Mouse (Mus musculus) kidney, adult 2 months (tissue): ENCODE results near the gene Zscan26. TPM values are rescaled to one million over a fixed set of nuclear protein-coding genes. Genes with fewer than 3 reads are reported as not detected.

ENCODE experiments used
- DNase-seq: peaks from one replicate; pipeline ENCODE4 v3.0.0; 2021
- H3K27ac ChIP-seq: fragments of 200-500 bp; 2 replicates; pipeline ENCODE4 v1.5.1; 2012; ENCODE audit warnings: low read depth, low read length, control low read depth, inconsistent platforms; ENCODE audit not compliant: insufficient read depth
- H3K27me3 ChIP-seq: fragments of 200-500 bp; replicated peaks from 2 replicates; pipeline ENCODE4 v1.6.1; 2012; ENCODE audit warnings: mild to moderate bottlenecking, moderate library complexity, low read length, inconsistent platforms; ENCODE audit not compliant: control insufficient read depth, insufficient read depth
- H3K36me3 ChIP-seq: fragments of 200-500 bp; 2 replicates; pipeline ENCODE4 v1.6.1; 2012; ENCODE audit warnings: mild to moderate bottlenecking, moderate library complexity, low read length, inconsistent platforms; ENCODE audit not compliant: control insufficient read depth, insufficient read depth
- H3K4me1 ChIP-seq: fragments of 200-500 bp; 2 replicates; pipeline ENCODE4 v1.6.1; 2011; ENCODE audit warnings: low read length; ENCODE audit not compliant: control insufficient read depth, insufficient read depth
- H3K4me3 ChIP-seq: fragments of 200-500 bp; 2 replicates; pipeline ENCODE4 v1.5.1; 2011; ENCODE audit warnings: mild to moderate bottlenecking, low read depth, low read length, control low read depth; ENCODE audit not compliant: insufficient read depth
- CTCF ChIP-seq: fragments of 200-500 bp; conservative IDR thresholded peaks from 2 replicates; pipeline ENCODE4 v1.5.1; 2011; ENCODE audit warnings: low read depth, mild to moderate bottlenecking, control low read depth, low read length, moderate library complexity, mixed read lengths; ENCODE audit not compliant: insufficient read depth, insufficient read length
- POLR2A ChIP-seq: fragments of 200-500 bp; IDR thresholded peaks from one replicate; pipeline ENCODE4 v1.6.1; 2011; ENCODE audit warnings: low read depth, low read length, control low read depth
- WGBS: fragments of 180-500 bp; shearing (Covaris S2); methylation state at CpG from one replicate; pipeline ENCODE4 v1.1.7; 2018; 5-methylcytosine and 5-hydroxymethylcytosine counted together
- polyA plus RNA-seq: library from polyadenylated mRNA; depleted of rRNA; stranded (reverse); fragments of >200 nt; gene quantifications from 2 replicates; pipeline ENCODE4 v1.2.3, GENCODE M21; 2012

Zscan26 gene
- polyA plus RNA-seq, 1 experiment, result 14.7 TPM

- Histone ChIP-seq H3K27me3 (no peaks in the 10 kb centered on the region), H3K4me3 (peak overlapping the region; percentile 91), H3K36me3 (no peaks in the 10 kb centered on the region), H3K27ac (peak overlapping the region; percentile 91), H3K4me1 (no peaks in the 10 kb centered on the region; the same call in 1 of the 2 replicates)
- DNase-seq, result no peak
- 55% methylated on average over 11 of the region's 11 CpGs for WGBS
- TF ChIP-seq CTCF (no peak), POLR2A (no peak)
These were observed 44.6 kb downstream of the Zscan26 start for GRCm38 (mm10) chr13:21408805-21409459.

DNA sequence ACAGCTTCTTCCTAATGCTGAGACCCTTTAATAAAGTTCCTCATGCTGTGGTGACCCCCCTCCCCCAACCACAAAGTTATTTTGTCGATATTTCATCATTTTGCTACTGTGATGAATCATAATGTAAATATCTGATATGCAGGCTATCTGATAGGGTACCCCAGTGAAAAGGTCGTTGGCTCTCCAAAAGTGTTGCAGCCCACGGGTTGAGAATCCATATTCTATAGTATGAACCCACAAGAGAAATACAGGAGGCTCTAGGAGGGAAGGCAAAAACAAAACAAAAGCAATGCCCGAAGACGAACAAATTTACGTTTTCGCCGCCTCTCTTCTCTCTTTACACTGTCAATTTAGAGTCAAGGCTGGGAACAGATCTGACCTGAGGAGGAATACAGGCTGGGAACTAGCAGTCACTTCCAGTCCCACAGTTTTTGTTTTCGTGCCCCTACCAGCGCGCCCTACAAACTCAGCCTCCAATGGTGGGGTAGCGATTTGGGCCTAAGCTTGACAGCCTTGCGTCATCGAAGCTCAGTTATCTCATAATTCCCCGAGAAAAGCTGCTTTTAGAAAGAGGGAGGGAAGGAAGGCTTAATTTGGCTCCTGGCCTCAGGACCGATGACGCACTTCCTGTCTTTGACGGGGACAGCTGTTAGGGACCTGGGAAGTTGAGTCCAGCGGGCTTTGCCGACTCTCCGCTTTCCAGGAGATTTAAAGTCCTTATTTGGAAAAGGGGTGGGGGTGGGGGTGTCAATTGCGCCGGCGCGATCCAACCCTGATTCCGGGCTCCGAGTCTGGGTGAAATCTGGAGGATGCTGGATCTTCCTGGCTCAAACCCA lies 45.3 kb downstream of the Zscan26 start:
- no peaks in the 10 kb centered on the region; the same call in 1 of the 2 replicates for H3K4me1 ChIP-seq
- H3K27ac ChIP-seq, result peak overlapping the region; percentile 91
- TF ChIP-seq POLR2A (no peak), CTCF (no peak)
- DNase-seq, result peak; percentile 93
- no peaks in the 10 kb centered on the region for H3K27me3 ChIP-seq
- WGBS, result 3% methylated on average over 27 of the region's 27 CpGs
- H3K36me3 ChIP-seq, result no peaks in the 10 kb centered on the region
- H3K4me3 ChIP-seq, result peak overlapping the region; percentile 91

GRCm38 (mm10) chr13:21407341-21407740 lies 46.2 kb downstream of the Zscan26 start:
- H3K27me3 ChIP-seq, result no peaks in the 10 kb centered on the region
- H3K4me3 ChIP-seq, result no peak overlapping the region
- 81% methylated on average over 11 of the region's 11 CpGs for WGBS
- TF ChIP-seq CTCF (no peak), POLR2A (no peak)
- H3K4me1 ChIP-seq, result no peaks in the 10 kb centered on the region; the same call in 1 of the 2 replicates
- no peak overlapping the region for H3K27ac ChIP-seq
- H3K36me3 ChIP-seq, result no peaks in the 10 kb centered on the region
- no peak for DNase-seq

- WGBS, result 0% methylated on average over 2 of the region's 2 CpGs
- TF ChIP-seq POLR2A, result no peak
- no peak for TF ChIP-seq CTCF
- Histone ChIP-seq H3K27ac (no peak overlapping the region), H3K27me3 (no peaks in the 10 kb centered on the region), H3K4me3 (peak overlapping the region; percentile 94; the same call in 1 of the 2 replicates), H3K36me3 (peaks cover 2% of the 10 kb centered on the region), H3K4me1 (peaks cover 6% of the 10 kb centered on the region; the same call in 1 of the 2 replicates)
- no peak for DNase-seq
These were observed 50.7 kb downstream of the Zscan26 start for GRCm38 (mm10) chr13:21402848-21403247.

DNA sequence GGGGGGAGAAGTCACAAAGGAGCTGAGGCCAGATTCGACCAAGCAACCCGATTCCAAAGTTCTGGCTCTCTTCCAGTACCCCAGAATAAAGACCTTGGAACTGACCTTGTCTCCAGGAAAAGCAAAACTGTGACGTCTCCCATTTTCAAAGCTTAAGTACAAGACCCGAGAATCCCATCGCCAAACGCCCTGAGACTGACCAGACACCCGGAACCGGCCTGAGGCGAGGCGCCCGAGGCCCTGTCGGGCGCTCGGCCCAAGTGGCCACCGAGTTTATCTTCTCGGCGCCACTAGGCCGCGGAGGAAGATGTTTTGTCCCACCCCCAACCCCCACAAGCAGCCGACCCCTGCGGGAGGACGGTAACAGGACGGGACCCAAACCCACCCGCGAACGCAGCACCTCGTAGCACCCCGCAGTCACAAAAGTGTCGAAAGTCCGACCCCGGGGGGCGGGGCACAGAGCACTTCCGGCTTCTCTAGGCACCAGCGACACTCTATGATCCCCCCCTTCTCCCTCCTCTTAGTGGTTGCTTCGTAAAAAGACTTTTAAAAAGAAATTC lies 51.2 kb downstream of the Zscan26 start, which contains the start of gene Zkscan3:
Gene Zkscan3 (minus strand): TSS at position 469 of the 560 bp plus-strand sequence.
- Histone ChIP-seq H3K27ac (peak within 1 kb of the TSS; percentile 80), H3K4me3 (peak within 1 kb of the TSS; percentile 94), H3K36me3 (peaks cover 2% of the 10 kb centered on the region), H3K27me3 (no peaks in the 10 kb centered on the region), H3K4me1 (peaks cover 6% of the 10 kb centered on the region; the same call in 1 of the 2 replicates)
- TF ChIP-seq POLR2A (no peak), CTCF (no peak)
- DNase-seq, result peak; percentile 90
- WGBS, result under 1% methylated on average over 35 of the region's 35 CpGs

DNA sequence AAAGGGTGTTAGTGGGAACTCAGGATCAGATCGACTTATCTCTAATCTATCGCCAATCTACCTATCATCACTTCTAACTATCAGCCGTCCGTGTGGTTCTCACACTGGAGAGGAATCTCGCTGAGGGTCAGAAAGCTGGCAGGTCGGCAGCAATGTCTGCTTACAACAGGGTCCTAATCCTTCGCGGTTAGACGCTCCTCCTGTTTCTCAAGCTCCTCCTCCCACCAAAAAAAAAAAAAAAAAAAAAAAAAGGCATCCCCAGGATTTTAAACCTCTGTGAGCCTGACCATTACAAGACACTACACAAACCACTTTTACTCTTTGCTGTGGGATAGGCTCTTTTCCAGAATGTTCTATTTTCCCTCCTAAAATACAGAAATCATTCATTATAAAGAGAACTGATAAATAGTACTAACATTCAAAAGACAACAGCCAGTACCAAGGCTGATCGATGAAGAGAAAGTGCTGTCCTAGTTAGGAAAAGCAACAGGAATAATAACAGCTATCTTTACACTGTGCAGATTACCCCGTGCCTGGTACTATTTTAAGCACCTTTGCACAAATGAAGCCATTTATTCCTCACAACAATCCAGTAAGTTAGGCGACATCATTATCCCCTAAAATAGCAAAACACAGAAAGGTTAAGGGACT lies 51.8 kb downstream of the Zscan26 start:
- H3K27ac ChIP-seq, result peak overlapping the region; percentile 80
- no peak for DNase-seq

More for the DNA sequence above, 51.8 kb downstream of the Zscan26 start:
- Histone ChIP-seq H3K4me3 (peak overlapping the region; percentile 94), H3K4me1 (peaks cover 6% of the 10 kb centered on the region; the same call in 1 of the 2 replicates), H3K36me3 (peaks cover 2% of the 10 kb centered on the region), H3K27me3 (no peaks in the 10 kb centered on the region)
- 18% methylated on average over 12 of the region's 12 CpGs for WGBS
- TF ChIP-seq POLR2A (no peak), CTCF (no peak)
